Mouse (Mus musculus): ENCODE measurements around the gene Pof1b. TPM values are rescaled to one million over a fixed set of nuclear protein-coding genes. Genes with fewer than 3 reads are reported as not detected.

Gene Pof1b
- 0.26 and 0.27 TPM in 2 replicates for polyA plus RNA-seq (2015; fragmentation: Nextera tagmentation; extraction: Ambion mirVana)

GRCm38 (mm10) chrX:112698508-112698907 lies at the start of gene Pof1b:
Gene Pof1b, minus strand, starts transcription at chrX:112698651.
- Histone ChIP-seq H3K4me3 (no peak within 1 kb of the TSS), H3K4me2 (replicated peaks) (no peak within 1 kb of the TSS), H3K4me1 (no peaks in the 10 kb centered on the region), H3K27me3 (no peaks in the 10 kb centered on the region), H3K9me3 (no peaks in the 10 kb centered on the region), H3K27ac (replicated peaks) (no peak within 1 kb of the TSS), H3K36me3 (no peaks in the 10 kb centered on the region), H3K9ac (replicated peaks) (no peak within 1 kb of the TSS)
- no peak for ATAC-seq (replicated peaks)
- 73% methylated on average over 5 of the region's 5 CpGs for WGBS

GRCm38 (mm10) chrX:112716587-112716986 lies 18.1 kb upstream of the Pof1b start:
- Histone ChIP-seq H3K4me2 (replicated peaks) (no peak overlapping the region), H3K9ac (replicated peaks) (no peak overlapping the region), H3K27ac (replicated peaks) (no peak overlapping the region), H3K27me3 (no peaks in the 10 kb centered on the region), H3K36me3 (no peaks in the 10 kb centered on the region), H3K4me3 (no peak overlapping the region), H3K9me3 (no peaks in the 10 kb centered on the region), H3K4me1 (no peaks in the 10 kb centered on the region)
- no peak for ATAC-seq (replicated peaks)

- 28% methylated on average over 1 of the region's 1 CpGs for WGBS
- no peak for ATAC-seq (replicated peaks)
- Histone ChIP-seq H3K27ac (replicated peaks) (no peak overlapping the region), H3K4me1 (no peaks in the 10 kb centered on the region), H3K4me2 (replicated peaks) (no peak overlapping the region), H3K4me3 (no peak overlapping the region), H3K9me3 (no peaks in the 10 kb centered on the region), H3K36me3 (no peaks in the 10 kb centered on the region), H3K27me3 (no peaks in the 10 kb centered on the region), H3K9ac (replicated peaks) (no peak overlapping the region)
Measured at GRCm38 (mm10) chrX:112694392-112694791, 4.1 kb downstream of the Pof1b start.

GRCm38 (mm10) chrX:112680605-112681004 lies 17.8 kb downstream of the Pof1b start:
- no peak overlapping the region for H3K27ac ChIP-seq (replicated peaks)
- H3K36me3 ChIP-seq = no peaks in the 10 kb centered on the region
- WGBS = 90% methylated on average over 5 of the region's 5 CpGs
- no peak overlapping the region for H3K4me2 ChIP-seq (replicated peaks)
- no peaks in the 10 kb centered on the region for H3K9me3 ChIP-seq
- H3K4me1 ChIP-seq = no peaks in the 10 kb centered on the region
- no peak overlapping the region for H3K4me3 ChIP-seq
- H3K9ac ChIP-seq (replicated peaks) = no peak overlapping the region
- no peak for ATAC-seq (replicated peaks)
- H3K27me3 ChIP-seq = no peaks in the 10 kb centered on the region

- Histone ChIP-seq H3K27me3 (no peaks in the 10 kb centered on the region), H3K4me1 (no peaks in the 10 kb centered on the region), H3K27ac (replicated peaks) (no peak overlapping the region), H3K9me3 (no peaks in the 10 kb centered on the region), H3K4me2 (replicated peaks) (no peak overlapping the region), H3K4me3 (no peak overlapping the region), H3K36me3 (no peaks in the 10 kb centered on the region), H3K9ac (replicated peaks) (no peak overlapping the region)
- no peak for ATAC-seq (replicated peaks)
- WGBS = 49% methylated on average over 1 of the region's 1 CpGs
Measured at GRCm38 (mm10) chrX:112675525-112675924, 22.9 kb downstream of the Pof1b start.

GRCm38 (mm10) chrX:112601306-112602120 lies 96.9 kb downstream of the Pof1b start:
- peak overlapping the region; percentile 90 for H3K27ac ChIP-seq (replicated peaks)
- ATAC-seq (replicated peaks) = peak; percentile 73
- no peaks in the 10 kb centered on the region for H3K4me1 ChIP-seq
- H3K9me3 ChIP-seq = no peaks in the 10 kb centered on the region
- H3K4me2 ChIP-seq (replicated peaks) = peak overlapping the region; percentile 41
- peak overlapping the region; percentile 85 for H3K9ac ChIP-seq (replicated peaks)
- H3K4me3 ChIP-seq = peak overlapping the region; percentile 78
- no peaks in the 10 kb centered on the region for H3K36me3 ChIP-seq
- H3K27me3 ChIP-seq = no peaks in the 10 kb centered on the region
- WGBS = 28% methylated on average over 70 of the region's 81 CpGs

- Histone ChIP-seq H3K4me3 (peak within 1 kb of the TSS; percentile 78), H3K27ac (replicated peaks) (peak within 1 kb of the TSS; percentile 90), H3K4me2 (replicated peaks) (peak within 1 kb of the TSS; percentile 41), H3K27me3 (no peaks in the 10 kb centered on the region), H3K9ac (replicated peaks) (peak within 1 kb of the TSS; percentile 85), H3K36me3 (no peaks in the 10 kb centered on the region), H3K4me1 (no peaks in the 10 kb centered on the region), H3K9me3 (no peaks in the 10 kb centered on the region)
- peak; percentile 98 for ATAC-seq (replicated peaks)
- WGBS = 18% methylated on average over 62 of the region's 79 CpGs
Measured at GRCm38 (mm10) chrX:112600511-112601305, 97.7 kb downstream of the Pof1b start, which contains the start of gene Zfp711. Gene Zfp711, plus strand, starts transcription at chrX:112600526.

Other genes with a start within 250 kb of the Pof1b start
- gene 2010106E10Rik, start 203.4 kb downstream of the Pof1b start, polyA plus RNA-seq (2015; fragmentation: Nextera tagmentation; extraction: Ambion mirVana) = not detected in 2 replicates
- gene Zfp711, start 98.1 kb downstream of the Pof1b start, polyA plus RNA-seq (2015; fragmentation: Nextera tagmentation; extraction: Ambion mirVana) = 31.7 and 34.0 TPM in 2 replicates

Measured in forebrain, embryonic 15.5 days (tissue).